Mouse (Mus musculus): Measurements from ENCODE around the gene Gm9918. TPM values are rescaled to one million over a fixed set of nuclear protein-coding genes. Genes with fewer than 3 reads are reported as not detected.

Gene Gm9918
- total and polyA plus RNA-seq, 2 experiments from 2014 or later: not detected

DNA sequence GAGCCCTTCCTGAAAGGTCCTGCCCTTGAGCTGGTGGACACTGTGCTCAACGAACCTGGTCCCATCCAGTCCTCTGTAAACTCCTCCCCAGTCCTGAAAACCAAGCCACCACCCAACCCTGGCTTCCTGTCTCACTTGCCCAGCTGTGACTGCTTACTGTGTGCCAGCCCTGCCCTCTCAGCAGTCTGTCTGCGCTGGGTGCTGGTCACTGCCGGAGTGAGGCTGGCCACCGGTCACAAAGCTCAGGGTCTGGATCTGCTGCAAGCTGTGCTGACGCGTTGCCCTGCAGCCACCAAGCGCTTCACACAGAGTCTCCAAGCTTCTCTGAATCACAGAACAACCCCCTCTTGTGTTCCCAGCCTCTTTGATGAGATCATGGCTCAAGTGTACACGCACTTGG, 44.9 kb downstream of the Gm9918 start:
- no peak for TF ChIP-seq CTCF (IDR thresholded peaks at IDR 0.05; ENCODE audit: low read depth)
- Histone ChIP-seq H3K9ac (no peak overlapping the region), H3K4me1 (ENCODE audit: insufficient read depth) (no peaks in the 10 kb centered on the region), H3K36me3 (ENCODE audit: insufficient read depth) (no peaks in the 10 kb centered on the region), H3K27ac (ENCODE audit: low read depth, low read length) (no peak overlapping the region), H3K27me3 (ENCODE audit: insufficient read depth, low read length) (no peaks in the 10 kb centered on the region), H3K9me3 (ENCODE audit: low read length) (no peaks in the 10 kb centered on the region), H3K4me3 (ENCODE audit: low read depth, low read length) (no peak overlapping the region), H3K4me2 (ENCODE audit: low read depth) (no peak overlapping the region)
- DNase-seq (no peak), ATAC-seq (no peak)
- WGBS: 94% methylated on average over 8 of the region's 8 CpGs

DNA sequence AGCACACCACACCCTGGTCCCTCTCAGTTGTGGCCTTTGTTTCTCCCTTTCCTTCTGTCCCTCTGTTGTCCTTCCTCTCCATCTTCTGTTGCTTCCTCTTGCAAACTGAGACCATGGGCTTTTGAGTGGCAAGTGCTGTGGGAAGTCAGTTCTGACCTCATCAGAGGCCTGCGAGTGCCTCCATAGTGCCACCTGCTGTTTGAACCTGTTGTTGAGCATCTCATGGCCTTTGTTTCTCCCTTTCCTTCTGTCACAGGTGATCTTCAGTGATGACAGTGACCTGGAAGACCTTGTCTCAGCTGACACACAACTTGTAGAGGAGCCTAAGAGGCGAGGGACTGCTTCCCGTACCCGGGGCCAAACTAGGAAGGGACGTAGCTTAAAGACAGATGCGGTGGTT, 45.9 kb downstream of the Gm9918 start:
- DNase-seq (peak; percentile 45), ATAC-seq (no peak)
- TF ChIP-seq CTCF (IDR thresholded peaks at IDR 0.05; ENCODE audit: low read depth): peak; percentile 69
- no peak overlapping the region for H3K4me3 ChIP-seq (ENCODE audit: low read depth, low read length)
- H3K9ac ChIP-seq: no peak overlapping the region
- no peaks in the 10 kb centered on the region for H3K27me3 ChIP-seq (ENCODE audit: insufficient read depth, low read length)
- no peaks in the 10 kb centered on the region for H3K4me1 ChIP-seq (ENCODE audit: insufficient read depth)
- H3K27ac ChIP-seq (ENCODE audit: low read depth, low read length): no peak overlapping the region
- 88% methylated on average over 6 of the region's 6 CpGs for WGBS
- H3K36me3 ChIP-seq (ENCODE audit: insufficient read depth): no peaks in the 10 kb centered on the region
- H3K4me2 ChIP-seq (ENCODE audit: low read depth): no peak overlapping the region
- no peaks in the 10 kb centered on the region for H3K9me3 ChIP-seq (ENCODE audit: low read length)

Other genes starting within 250 kb of the Gm9918 start
- gene Krt18, start 242.4 kb upstream of the Gm9918 start, total RNA-seq (2014; rRNA removed): 3.4 and 4.3 TPM in 2 replicates
- 7.0 and 9.5 TPM in 2 replicates for gene Krt18, start 242.4 kb upstream of the Gm9918 start, polyA plus RNA-seq (2015; fragmentation: Nextera tagmentation; extraction: Ambion mirVana)
- gene Eif4b, start 196.8 kb upstream of the Gm9918 start, total RNA-seq (2014; rRNA removed): 187 and 194 TPM in 2 replicates
- gene Eif4b, start 196.8 kb upstream of the Gm9918 start, polyA plus RNA-seq (2015; fragmentation: Nextera tagmentation; extraction: Ambion mirVana): 69.7 and 72.8 TPM in 2 replicates
- gene Tns2, start 170.2 kb upstream of the Gm9918 start, total RNA-seq (2014; rRNA removed): 7.0 and 8.4 TPM in 2 replicates
- gene Tns2, start 170.2 kb upstream of the Gm9918 start, polyA plus RNA-seq (2015; fragmentation: Nextera tagmentation; extraction: Ambion mirVana): 2.8 and 5.0 TPM in 2 replicates
- gene Spryd3, start 134.3 kb upstream of the Gm9918 start, total RNA-seq (2014; rRNA removed): 90.6 and 110 TPM in 2 replicates
- 76.5 and 95.6 TPM in 2 replicates for gene Spryd3, start 134.3 kb upstream of the Gm9918 start, polyA plus RNA-seq (2015; fragmentation: Nextera tagmentation; extraction: Ambion mirVana)
- 11.4 and 12.2 TPM in 2 replicates for gene Igfbp6, start 126.2 kb upstream of the Gm9918 start, total RNA-seq (2014; rRNA removed)
- 8.1 and 10.3 TPM in 2 replicates for gene Igfbp6, start 126.2 kb upstream of the Gm9918 start, polyA plus RNA-seq (2015; fragmentation: Nextera tagmentation; extraction: Ambion mirVana)
- 0.10 TPM in 1 of 2 replicates, not detected in the other for gene Soat2, start 120.0 kb upstream of the Gm9918 start, total RNA-seq (2014; rRNA removed)
- gene Soat2, start 120.0 kb upstream of the Gm9918 start, polyA plus RNA-seq (2015; fragmentation: Nextera tagmentation; extraction: Ambion mirVana): 0.12 TPM in 1 of 2 replicates, not detected in the other
- gene Zfp740, start 67.3 kb upstream of the Gm9918 start, total RNA-seq (2014; rRNA removed): 67.2 and 83.2 TPM in 2 replicates
- gene Zfp740, start 67.3 kb upstream of the Gm9918 start, polyA plus RNA-seq (2015; fragmentation: Nextera tagmentation; extraction: Ambion mirVana): 20.0 and 29.7 TPM in 2 replicates
- 46.2 and 47.8 TPM in 2 replicates for gene Csad, start 65.8 kb upstream of the Gm9918 start, total RNA-seq (2014; rRNA removed)
- 25.9 and 29.9 TPM in 2 replicates for gene Csad, start 65.8 kb upstream of the Gm9918 start, polyA plus RNA-seq (2015; fragmentation: Nextera tagmentation; extraction: Ambion mirVana)
- gene Itgb7, start 38.6 kb upstream of the Gm9918 start, total RNA-seq (2014; rRNA removed): 0.31 and 2.4 TPM in 2 replicates
- 0.50 and 0.75 TPM in 2 replicates for gene Itgb7, start 38.6 kb upstream of the Gm9918 start, polyA plus RNA-seq (2015; fragmentation: Nextera tagmentation; extraction: Ambion mirVana)
- 6.5 and 12.3 TPM in 2 replicates for gene Rarg, start 13.0 kb upstream of the Gm9918 start, total RNA-seq (2014; rRNA removed)
- gene Rarg, start 13.0 kb upstream of the Gm9918 start, polyA plus RNA-seq (2015; fragmentation: Nextera tagmentation; extraction: Ambion mirVana): 4.5 and 4.6 TPM in 2 replicates
- gene Mfsd5, start 8.9 kb downstream of the Gm9918 start, total RNA-seq (2014; rRNA removed): 33.2 and 39.3 TPM in 2 replicates
- 63.0 and 63.7 TPM in 2 replicates for gene Mfsd5, start 8.9 kb downstream of the Gm9918 start, polyA plus RNA-seq (2015; fragmentation: Nextera tagmentation; extraction: Ambion mirVana)
- gene Espl1, start 25.7 kb downstream of the Gm9918 start, total RNA-seq (2014; rRNA removed): 2.7 and 9.6 TPM in 2 replicates
- 1.5 and 2.3 TPM in 2 replicates for gene Espl1, start 25.7 kb downstream of the Gm9918 start, polyA plus RNA-seq (2015; fragmentation: Nextera tagmentation; extraction: Ambion mirVana)
- 177 and 262 TPM in 2 replicates for gene Pfdn5, start 55.6 kb downstream of the Gm9918 start, total RNA-seq (2014; rRNA removed)
- gene Pfdn5, start 55.6 kb downstream of the Gm9918 start, polyA plus RNA-seq (2015; fragmentation: Nextera tagmentation; extraction: Ambion mirVana): 518 and 621 TPM in 2 replicates
- 46.4 and 54.2 TPM in 2 replicates for gene Myg1, start 61.1 kb downstream of the Gm9918 start, total RNA-seq (2014; rRNA removed)
- gene Myg1, start 61.1 kb downstream of the Gm9918 start, polyA plus RNA-seq (2015; fragmentation: Nextera tagmentation; extraction: Ambion mirVana): 80.2 and 85.7 TPM in 2 replicates
- gene Aaas, start 80.2 kb downstream of the Gm9918 start, total RNA-seq (2014; rRNA removed): 25.5 and 27.9 TPM in 2 replicates
- gene Aaas, start 80.2 kb downstream of the Gm9918 start, polyA plus RNA-seq (2015; fragmentation: Nextera tagmentation; extraction: Ambion mirVana): 31.6 and 33.4 TPM in 2 replicates
- 0.92 and 2.1 TPM in 2 replicates for gene Sp7, start 96.6 kb downstream of the Gm9918 start, total RNA-seq (2014; rRNA removed)
- gene Sp7, start 96.6 kb downstream of the Gm9918 start, polyA plus RNA-seq (2015; fragmentation: Nextera tagmentation; extraction: Ambion mirVana): 0.30 and 0.35 TPM in 2 replicates
- 16.4 and 22.5 TPM in 2 replicates for gene Sp1, start 135.6 kb downstream of the Gm9918 start, total RNA-seq (2014; rRNA removed)
- gene Sp1, start 135.6 kb downstream of the Gm9918 start, polyA plus RNA-seq (2015; fragmentation: Nextera tagmentation; extraction: Ambion mirVana): 2.0 and 2.6 TPM in 2 replicates
- gene Amhr2, start 174.8 kb downstream of the Gm9918 start, total RNA-seq (2014; rRNA removed): 0.38 and 1.1 TPM in 2 replicates
- gene Amhr2, start 174.8 kb downstream of the Gm9918 start, polyA plus RNA-seq (2015; fragmentation: Nextera tagmentation; extraction: Ambion mirVana): 0.34 and 0.65 TPM in 2 replicates
- 21.5 and 22.3 TPM in 2 replicates for gene Prr13, start 188.5 kb downstream of the Gm9918 start, total RNA-seq (2014; rRNA removed)
- gene Prr13, start 188.5 kb downstream of the Gm9918 start, polyA plus RNA-seq (2015; fragmentation: Nextera tagmentation; extraction: Ambion mirVana): 69.9 and 90.9 TPM in 2 replicates
- 134 and 154 TPM in 2 replicates for gene Pcbp2, start 200.0 kb downstream of the Gm9918 start, total RNA-seq (2014; rRNA removed)
- 102 and 103 TPM in 2 replicates for gene Pcbp2, start 200.0 kb downstream of the Gm9918 start, polyA plus RNA-seq (2015; fragmentation: Nextera tagmentation; extraction: Ambion mirVana)
- gene Gm10337, start 233.2 kb downstream of the Gm9918 start, total RNA-seq (2014; rRNA removed): not detected in 2 replicates
- 3.7 and 4.2 TPM in 2 replicates for gene Gm10337, start 233.2 kb downstream of the Gm9918 start, polyA plus RNA-seq (2015; fragmentation: Nextera tagmentation; extraction: Ambion mirVana)
- gene Map3k12, start 246.5 kb downstream of the Gm9918 start, total RNA-seq (2014; rRNA removed): 75.0 and 88.9 TPM in 2 replicates
- 29.6 and 39.4 TPM in 2 replicates for gene Map3k12, start 246.5 kb downstream of the Gm9918 start, polyA plus RNA-seq (2015; fragmentation: Nextera tagmentation; extraction: Ambion mirVana)
- gene Tarbp2, start 247.6 kb downstream of the Gm9918 start, total RNA-seq (2014; rRNA removed): 87.5 and 94.7 TPM in 2 replicates
- 86.4 and 89.5 TPM in 2 replicates for gene Tarbp2, start 247.6 kb downstream of the Gm9918 start, polyA plus RNA-seq (2015; fragmentation: Nextera tagmentation; extraction: Ambion mirVana)

Data from forebrain, postnatal 0 days (tissue).